Mouse (Mus musculus) forebrain, embryonic 11.5 days (tissue): ENCODE measurements around the gene Syt3. TPM values are rescaled to one million over a fixed set of nuclear protein-coding genes. Genes with fewer than 3 reads are reported as not detected.

Experiments used
- ATAC-seq: fragments of 200-750 bp; cut with Nextera tagmentation; replicated peaks from 2 replicates; pipeline ENCODE4 v1.8.0; 2017; ENCODE audit warnings: moderate TSS enrichment; ENCODE audit not compliant: low FRiP score
- DNase-seq: peaks from one replicate; pipeline ENCODE4 v3.0.0-alpha.2; 2017; ENCODE audit warnings: low spot score
- H3K27ac ChIP-seq: fragments of 300-500 bp; sonication (generic); 2 replicates; pipeline ENCODE4 v1.5.1; 2014; ENCODE audit warnings: low read depth, low read length
- H3K27me3 ChIP-seq: fragments of 300-500 bp; sonication (generic); 2 replicates; pipeline ENCODE4 v1.6.1; 2014; ENCODE audit warnings: mild to moderate bottlenecking, low read length, mixed read lengths; ENCODE audit not compliant: control insufficient read depth, insufficient read depth
- H3K36me3 ChIP-seq: fragments of 300-500 bp; sonication (generic); 2 replicates; pipeline ENCODE4 v1.6.1; 2014; ENCODE audit warnings: mild to moderate bottlenecking, low read length, moderate library complexity, mixed read lengths; ENCODE audit not compliant: control insufficient read depth, insufficient read depth
- H3K4me1 ChIP-seq: fragments of 300-500 bp; sonication (generic); replicated peaks from 2 replicates; pipeline ENCODE4 v1.6.1; 2014; ENCODE audit warnings: low read length, mixed read lengths; ENCODE audit not compliant: control insufficient read depth, insufficient read depth
- H3K4me2 ChIP-seq: fragments of 300-500 bp; sonication (generic); 2 replicates; pipeline ENCODE4 v1.6.1; 2014; ENCODE audit warnings: low read depth, mild to moderate bottlenecking, low read length, moderate library complexity, mixed read lengths; ENCODE audit not compliant: severe bottlenecking
- H3K4me3 ChIP-seq: fragments of 300-500 bp; sonication (generic); 2 replicates; pipeline ENCODE4 v1.5.1; 2014; ENCODE audit warnings: low read depth, low read length
- H3K9ac ChIP-seq: fragments of 300-500 bp; sonication (generic); 2 replicates; pipeline ENCODE4 v1.6.1; 2014; ENCODE audit warnings: low read length
- H3K9me3 ChIP-seq: fragments of 300-500 bp; sonication (generic); 2 replicates; pipeline ENCODE4 v1.6.1; 2016; ENCODE audit warnings: low read length, mixed read lengths; ENCODE audit not compliant: control insufficient read depth
- WGBS: fragments of 180-500 bp; shearing (Covaris S2); extraction: QIAGEN DNeasy Blood & Tissue Kit; methylation state at CpG from one replicate; pipeline ENCODE4 v1.1.7; 2014; 5-methylcytosine and 5-hydroxymethylcytosine counted together
- polyA plus RNA-seq: library from polyadenylated mRNA; unstranded; fragments of >200 nt; fragmentation: Nextera tagmentation; extraction: Ambion mirVana; gene quantifications from 2 replicates; pipeline ENCODE4 v1.2.1, GENCODE M21; 2014

Gene Syt3
- polyA plus RNA-seq, 1 experiment from 2014 or later, result 4.0 TPM

GRCm38 (mm10) chr7:44382541-44382940 lies 1.4 kb upstream of the Syt3 start:
- peak overlapping the region; percentile 50; the same call in 1 of the 2 replicates for H3K27ac ChIP-seq
- DNase-seq (no peak), ATAC-seq (no peak)

GRCm38 (mm10) chr7:44384716-44385059 lies 786 bp downstream of the Syt3 start:
- no peaks in the 10 kb centered on the region for H3K9me3 ChIP-seq
- H3K27me3 ChIP-seq, result no peaks in the 10 kb centered on the region; the same call in 1 of the 2 replicates
- peak overlapping the region; percentile 89 for H3K4me2 ChIP-seq
- H3K36me3 ChIP-seq, result no peaks in the 10 kb centered on the region
- H3K27ac ChIP-seq, result no peak overlapping the region
- WGBS, result under 1% methylated on average over 16 of the region's 17 CpGs
- DNase-seq (no peak), ATAC-seq (peak; percentile 68)
- H3K4me3 ChIP-seq, result peak overlapping the region; percentile 46
- H3K9ac ChIP-seq, result peak overlapping the region; percentile 57
- peaks cover 5% of the 10 kb centered on the region; the same call in 1 of the 2 replicates for H3K4me1 ChIP-seq

More at GRCm38 (mm10) chr7:44382541-44382940, 1.4 kb upstream of the Syt3 start:
- Histone ChIP-seq H3K36me3 (no peaks in the 10 kb centered on the region), H3K9ac (no peak overlapping the region), H3K4me1 (peaks cover 5% of the 10 kb centered on the region; the same call in 1 of the 2 replicates), H3K9me3 (no peaks in the 10 kb centered on the region), H3K4me3 (no peak overlapping the region), H3K27me3 (no peaks in the 10 kb centered on the region; the same call in 1 of the 2 replicates), H3K4me2 (no peak overlapping the region)
- 82% methylated on average over 12 of the region's 12 CpGs for WGBS

- H3K27ac ChIP-seq, result no peak within 1 kb of the TSS
- 85% methylated on average over 12 of the region's 12 CpGs for WGBS
- DNase-seq, result no peak
- H3K9ac ChIP-seq, result peak within 1 kb of the TSS; percentile 57
- no peak for ATAC-seq
- H3K36me3 ChIP-seq, result no peaks in the 10 kb centered on the region
- no peaks in the 10 kb centered on the region for H3K9me3 ChIP-seq
- H3K27me3 ChIP-seq, result no peaks in the 10 kb centered on the region; the same call in 1 of the 2 replicates
- peaks cover 5% of the 10 kb centered on the region; the same call in 1 of the 2 replicates for H3K4me1 ChIP-seq
- peak within 1 kb of the TSS; percentile 46 for H3K4me3 ChIP-seq
- peak within 1 kb of the TSS; percentile 89 for H3K4me2 ChIP-seq
Observed at GRCm38 (mm10) chr7:44385720-44386119, 1.8 kb downstream of the Syt3 start, which contains the start of gene 1700008O03Rik. TSS of gene 1700008O03Rik (minus strand) at chr7:44385820.

- H3K36me3 ChIP-seq, result no peaks in the 10 kb centered on the region
- no peak overlapping the region for H3K4me3 ChIP-seq
- H3K9me3 ChIP-seq, result no peaks in the 10 kb centered on the region
- no peak overlapping the region for H3K9ac ChIP-seq
- no peak overlapping the region for H3K4me2 ChIP-seq
- WGBS, result 84% methylated on average over 4 of the region's 4 CpGs
- no peaks in the 10 kb centered on the region for H3K27me3 ChIP-seq
- no peak for ATAC-seq
- DNase-seq, result no peak
- no peak overlapping the region for H3K27ac ChIP-seq
- no peaks in the 10 kb centered on the region for H3K4me1 ChIP-seq
Observed at GRCm38 (mm10) chr7:44391831-44392230, 7.9 kb downstream of the Syt3 start.

- Histone ChIP-seq H3K36me3 (no peaks in the 10 kb centered on the region), H3K9ac (no peak overlapping the region), H3K4me1 (no peaks in the 10 kb centered on the region), H3K27ac (no peak overlapping the region), H3K27me3 (no peaks in the 10 kb centered on the region), H3K9me3 (no peaks in the 10 kb centered on the region), H3K4me2 (no peak overlapping the region), H3K4me3 (no peak overlapping the region)
- 85% methylated on average over 14 of the region's 14 CpGs for WGBS
- DNase-seq (no peak), ATAC-seq (no peak)
Observed at GRCm38 (mm10) chr7:44392341-44392740, 8.4 kb downstream of the Syt3 start.

- H3K36me3 ChIP-seq, result no peaks in the 10 kb centered on the region
- H3K9ac ChIP-seq, result no peak overlapping the region
- no peak overlapping the region for H3K4me3 ChIP-seq
- 93% methylated on average over 17 of the region's 17 CpGs for WGBS
- ATAC-seq (no peak), DNase-seq (no peak)
- H3K9me3 ChIP-seq, result no peaks in the 10 kb centered on the region
- no peak overlapping the region for H3K4me2 ChIP-seq
- H3K27ac ChIP-seq, result no peak overlapping the region
- no peaks in the 10 kb centered on the region for H3K27me3 ChIP-seq
- no peaks in the 10 kb centered on the region for H3K4me1 ChIP-seq
Observed at GRCm38 (mm10) chr7:44393284-44393683, 9.4 kb downstream of the Syt3 start.

GRCm38 (mm10) chr7:44398570-44398969 lies 14.7 kb downstream of the Syt3 start:
- Histone ChIP-seq H3K36me3 (no peaks in the 10 kb centered on the region), H3K9me3 (no peaks in the 10 kb centered on the region), H3K9ac (no peak overlapping the region), H3K4me2 (no peak overlapping the region), H3K4me3 (no peak overlapping the region), H3K27me3 (no peaks in the 10 kb centered on the region; the same call in 1 of the 2 replicates), H3K4me1 (no peaks in the 10 kb centered on the region), H3K27ac (no peak overlapping the region)
- DNase-seq (peak; percentile 82), ATAC-seq (peak; percentile 81)
- WGBS, result 12% methylated on average over 3 of the region's 3 CpGs

- Histone ChIP-seq H3K4me2 (no peak overlapping the region), H3K4me1 (0 out of 2 replicates have a peak, but pooled peaks cover 2% of the 10 kb centered on the region), H3K27me3 (no peaks in the 10 kb centered on the region; the same call in 1 of the 2 replicates), H3K36me3 (no peaks in the 10 kb centered on the region), H3K9me3 (no peaks in the 10 kb centered on the region), H3K27ac (no peak overlapping the region), H3K4me3 (no peak overlapping the region), H3K9ac (no peak overlapping the region)
- no peak for DNase-seq
- ATAC-seq, result no peak
- 89% methylated on average over 6 of the region's 6 CpGs for WGBS
Observed at GRCm38 (mm10) chr7:44401673-44402072, 17.8 kb downstream of the Syt3 start.
